Mouse (Mus musculus): ENCODE results near the gene Bicc1.

The Bicc1 gene

DNA sequence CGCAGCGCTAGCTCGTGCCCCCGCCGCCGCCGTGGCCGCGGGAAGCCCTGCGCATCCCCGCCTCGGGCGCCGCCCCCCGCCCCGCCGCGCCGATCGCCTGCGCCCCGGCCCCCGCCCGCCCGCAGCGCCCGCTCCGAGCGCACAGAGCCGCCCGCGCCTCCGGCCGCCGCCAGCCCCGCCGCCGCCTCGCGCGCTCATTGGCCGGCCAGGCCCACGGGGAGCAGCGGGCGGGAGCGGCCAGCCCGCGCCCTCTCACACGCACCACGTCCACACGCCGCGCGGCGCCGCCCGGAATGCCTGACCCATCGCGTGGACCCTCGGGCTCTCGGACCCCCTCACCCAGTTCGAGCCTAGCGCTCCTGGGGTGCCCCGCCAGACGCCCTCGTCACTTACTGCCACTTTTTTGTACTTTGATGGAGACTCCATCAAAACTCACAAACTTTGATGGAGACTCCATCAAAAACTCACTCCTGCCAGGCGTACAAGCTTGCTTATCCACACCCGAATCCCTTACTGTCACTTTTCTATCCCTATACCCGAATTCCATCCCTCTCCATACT, at the start of gene Bicc1:
Gene Bicc1, minus strand, starts transcription at position 25 of the 560 bp plus-strand sequence.
- no peak for DNase-seq (ENCODE audit: low read depth)

DNA sequence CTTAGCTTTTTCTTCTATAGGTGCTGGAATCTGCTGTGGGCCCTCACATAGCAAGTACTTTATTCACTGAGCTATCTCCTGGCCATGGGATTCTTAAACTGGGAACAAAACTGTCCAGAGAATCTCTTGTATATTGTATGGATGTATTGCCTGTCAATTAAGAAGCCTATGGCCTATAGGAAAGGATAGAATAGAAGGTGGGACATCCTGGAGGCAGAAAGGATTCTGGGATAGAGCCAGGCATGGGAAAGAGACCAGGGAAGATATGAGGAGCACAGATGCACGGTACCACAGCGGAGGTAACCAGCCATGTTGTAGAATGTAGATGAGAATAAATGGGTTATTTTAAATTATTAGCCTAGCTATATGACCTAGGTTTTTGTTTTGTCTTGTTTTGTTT, 42.0 kb upstream of the Bicc1 start:
- DNase-seq (ENCODE audit: low read depth) = no peak

DNA sequence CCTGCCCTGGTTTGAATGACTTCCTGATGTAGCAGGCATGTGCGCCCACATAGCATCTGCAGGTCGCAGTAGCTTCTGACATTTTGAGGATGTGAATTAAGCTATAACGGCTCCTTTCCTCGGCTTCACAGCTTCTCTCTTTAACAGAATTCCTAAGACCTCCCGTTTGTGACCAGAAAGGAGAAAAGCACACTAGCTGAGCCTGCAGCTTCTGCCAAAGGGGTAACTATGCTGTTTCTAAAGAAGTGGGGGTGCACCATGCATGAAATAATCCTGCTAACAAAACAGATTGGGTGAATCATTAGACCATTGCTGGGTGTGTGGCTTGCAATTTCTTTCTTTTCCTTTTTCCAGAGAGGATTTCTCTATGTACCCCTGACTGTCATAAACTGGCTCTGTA, 41.5 kb upstream of the Bicc1 start:
- no peak for DNase-seq (ENCODE audit: low read depth)

DNA sequence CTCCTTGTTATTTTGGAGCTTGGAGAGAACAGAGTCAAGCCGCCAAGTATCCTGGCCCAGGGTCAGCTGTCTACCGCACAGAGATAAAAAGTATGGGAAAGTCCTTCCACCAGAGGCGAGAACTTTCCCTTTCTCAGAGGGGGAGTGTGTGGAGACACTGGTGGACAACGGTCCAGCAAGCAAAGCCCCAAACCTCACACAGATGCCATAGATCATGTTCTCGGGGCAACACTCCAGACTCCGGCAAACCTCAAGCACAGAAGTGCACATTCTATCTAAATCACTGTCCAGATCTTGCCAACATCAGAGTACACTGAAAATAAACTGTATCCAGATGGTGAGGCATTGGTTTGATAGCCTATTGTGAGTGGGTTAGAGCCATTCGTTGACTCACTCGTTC, 39.2 kb upstream of the Bicc1 start:
- peak; percentile 96 for DNase-seq (ENCODE audit: low read depth)

DNA sequence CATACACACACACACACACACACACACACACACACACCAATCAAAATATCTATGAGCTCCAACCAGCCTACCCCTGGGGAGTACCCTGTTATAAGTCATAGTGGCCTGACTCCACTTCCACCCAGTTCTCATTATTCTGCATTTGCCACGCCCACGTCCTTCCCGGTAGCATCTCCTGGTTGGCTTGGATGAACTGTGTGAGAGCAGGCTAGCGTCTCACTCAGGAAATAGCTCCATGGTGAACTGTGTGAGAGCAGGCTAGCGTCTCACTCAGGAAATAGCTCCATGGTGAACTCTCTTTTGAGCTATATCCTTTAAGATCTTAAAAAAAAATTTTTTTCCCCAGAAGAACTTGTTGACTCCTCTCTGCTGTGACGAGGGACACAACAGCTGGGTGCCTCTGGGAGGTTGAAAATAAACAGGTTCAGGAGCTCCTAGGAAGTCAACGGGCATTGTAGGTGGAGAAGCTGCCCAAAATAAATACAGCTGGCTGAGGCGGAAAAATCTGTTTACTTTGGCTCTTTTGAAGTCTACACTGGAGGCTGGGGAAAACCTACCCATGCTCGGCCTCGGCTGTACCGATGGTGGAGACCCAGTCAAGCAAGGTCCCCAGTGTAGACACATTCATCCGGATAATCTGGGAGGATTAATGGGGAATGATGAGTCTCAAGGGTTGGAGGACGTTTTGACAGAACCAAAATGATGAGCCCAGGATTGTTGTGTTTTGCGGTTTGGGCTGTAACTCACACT, 37.7 kb upstream of the Bicc1 start:
- DNase-seq (ENCODE audit: low read depth) = no peak

DNA sequence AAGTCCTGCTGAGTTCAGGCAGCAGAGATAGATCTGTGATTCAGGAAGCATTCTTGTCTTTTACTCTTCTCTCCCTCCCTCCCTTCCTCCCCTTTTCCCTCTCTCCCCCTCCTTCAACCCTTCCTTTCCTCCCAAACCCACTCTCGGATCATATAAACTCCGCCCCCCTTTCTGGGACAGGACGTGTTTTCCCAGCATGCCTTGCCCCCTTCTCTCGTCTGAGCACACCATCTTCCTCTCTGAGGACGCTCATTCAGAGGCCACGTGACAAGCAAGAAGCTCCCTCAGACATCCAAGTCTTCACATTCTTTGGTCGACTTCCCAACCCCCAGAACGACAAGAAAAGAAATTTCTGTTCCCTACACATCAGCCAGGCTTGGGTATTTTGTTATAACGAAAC, 36.0 kb upstream of the Bicc1 start:
- DNase-seq (ENCODE audit: low read depth) = no peak

DNA sequence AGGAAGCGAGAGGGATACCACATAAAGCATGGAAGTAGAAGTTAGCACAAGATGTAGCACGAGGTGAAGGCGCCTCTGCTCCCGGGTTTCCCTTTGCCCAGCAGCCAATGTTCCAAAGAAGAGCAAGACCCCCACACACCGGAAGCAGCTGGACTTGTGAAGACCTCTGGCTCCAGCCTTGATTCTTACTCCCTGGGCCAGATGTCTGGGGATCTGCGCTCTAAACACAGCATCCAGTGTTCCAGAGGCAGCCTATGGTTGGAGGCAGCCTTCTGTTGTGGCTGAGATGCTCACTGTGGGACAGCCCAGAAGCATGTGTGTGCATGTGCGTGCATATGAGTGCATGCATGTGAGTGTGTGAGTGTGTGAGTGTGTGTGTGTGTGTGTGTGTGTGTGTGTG, 35.2 kb upstream of the Bicc1 start:
- no peak for DNase-seq (ENCODE audit: low read depth)

DNA sequence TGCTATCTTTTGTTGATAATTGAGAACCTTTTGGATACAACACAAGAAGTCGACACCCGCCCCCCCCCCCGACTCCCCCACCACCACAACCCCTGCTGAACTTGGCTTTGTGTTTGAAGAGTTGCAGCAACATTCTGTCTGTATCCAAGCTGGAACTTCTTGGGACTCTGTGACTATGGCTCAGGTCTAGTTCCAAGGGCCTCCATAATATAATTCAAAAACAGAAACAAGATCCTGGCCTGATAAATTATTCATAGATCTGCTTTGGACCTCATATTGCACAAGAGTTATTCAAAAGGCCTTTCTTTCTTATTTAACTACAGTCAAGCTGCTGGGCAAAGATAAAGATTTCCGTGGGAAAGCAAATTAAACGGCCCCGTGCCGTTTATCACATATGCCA, 33.8 kb upstream of the Bicc1 start:
- no peak for DNase-seq (ENCODE audit: low read depth)

DNA sequence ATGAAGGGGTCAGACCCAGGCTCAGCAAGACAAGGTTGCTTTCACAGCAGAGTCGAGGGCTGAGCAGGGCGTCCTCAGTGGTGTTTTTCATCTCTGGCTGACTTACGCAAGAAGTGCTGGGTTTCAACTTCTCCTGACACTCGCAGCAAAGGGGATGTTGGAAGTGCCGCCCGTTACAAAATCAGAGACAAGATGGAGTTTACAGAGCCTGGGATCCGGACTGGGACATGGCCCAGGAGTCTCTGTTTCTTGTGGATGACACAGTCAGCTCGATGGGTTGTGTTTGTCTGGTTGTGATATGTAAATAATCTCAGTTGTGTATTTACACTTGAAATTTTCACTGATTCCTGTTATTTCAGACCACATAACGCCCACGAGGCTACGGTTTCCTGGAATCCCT, 33.4 kb upstream of the Bicc1 start:
- peak; percentile 90 for DNase-seq (ENCODE audit: low read depth)

DNA sequence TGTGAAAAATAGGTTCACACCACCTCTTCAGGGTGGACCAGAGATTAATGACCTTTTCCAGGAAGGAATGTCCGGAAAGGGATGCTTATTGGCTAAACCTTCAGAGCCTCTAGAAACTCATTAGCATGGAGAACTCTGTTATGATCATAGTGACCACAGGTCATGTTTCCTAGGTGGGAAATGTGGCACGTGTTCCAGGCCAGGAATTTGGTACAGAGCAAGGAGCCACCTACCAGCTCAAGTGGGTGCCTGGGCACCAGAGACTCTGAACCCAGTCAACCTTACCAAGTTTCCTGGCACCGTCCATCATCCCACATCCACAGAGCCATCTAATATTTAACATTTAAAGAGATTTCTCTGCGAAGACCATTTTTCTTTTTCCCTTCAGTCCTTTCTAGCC, 29.2 kb upstream of the Bicc1 start:
- no peak for DNase-seq (ENCODE audit: low read depth)

DNA sequence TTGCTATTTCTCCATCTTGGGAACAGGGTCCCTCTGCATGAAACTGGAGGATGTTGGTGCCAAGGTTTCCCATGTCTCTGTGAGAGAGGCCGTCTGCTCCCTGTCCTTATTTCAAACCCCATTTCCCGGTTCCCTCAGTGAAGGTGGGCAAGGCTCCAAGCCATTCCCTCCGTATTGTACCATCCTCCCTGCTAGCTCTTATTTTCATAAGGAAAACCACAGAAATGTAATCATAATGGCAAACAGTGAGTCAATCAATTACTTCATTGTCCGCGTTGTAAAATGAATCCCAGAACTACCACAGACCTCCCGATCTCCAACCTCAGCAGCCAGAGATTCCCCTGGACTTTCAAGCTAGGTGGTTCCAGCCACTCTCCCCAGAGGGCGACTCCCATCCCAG, 25.6 kb upstream of the Bicc1 start:
- DNase-seq (ENCODE audit: low read depth) = peak; percentile 82

DNA sequence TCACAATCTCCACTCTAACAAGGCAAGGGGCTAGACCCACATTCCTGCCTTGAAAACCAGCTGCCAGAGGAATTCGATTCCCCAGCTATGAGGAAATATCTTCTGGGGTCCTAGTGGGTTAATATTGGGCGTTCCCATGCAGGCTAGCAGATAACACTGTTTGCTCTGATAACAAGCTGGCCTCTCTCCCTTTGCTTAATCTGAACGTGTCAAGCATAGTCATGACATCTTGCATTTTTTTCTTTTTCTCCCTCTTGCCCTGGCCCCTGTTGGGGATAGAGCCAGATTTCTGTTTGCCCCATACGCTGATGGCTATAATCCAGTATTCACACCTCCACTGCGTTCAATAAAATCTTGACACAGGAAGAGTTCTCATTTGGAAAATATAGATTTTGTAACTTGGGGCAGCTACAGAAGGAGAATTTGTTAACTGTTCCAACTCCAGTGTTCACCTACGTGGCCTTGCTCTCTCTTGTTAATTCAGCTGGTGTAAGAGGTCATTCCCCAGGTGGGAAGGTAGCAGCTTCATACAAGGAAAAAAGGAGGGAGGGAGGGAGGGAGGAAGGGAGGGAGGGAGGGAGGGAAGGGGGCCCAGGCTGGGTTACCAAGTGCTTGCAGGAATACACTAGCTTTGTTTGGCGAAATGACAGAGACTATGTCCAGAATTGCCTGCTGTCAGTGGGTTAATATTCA, 24.0 kb upstream of the Bicc1 start:
- DNase-seq (ENCODE audit: low read depth) = no peak

DNA sequence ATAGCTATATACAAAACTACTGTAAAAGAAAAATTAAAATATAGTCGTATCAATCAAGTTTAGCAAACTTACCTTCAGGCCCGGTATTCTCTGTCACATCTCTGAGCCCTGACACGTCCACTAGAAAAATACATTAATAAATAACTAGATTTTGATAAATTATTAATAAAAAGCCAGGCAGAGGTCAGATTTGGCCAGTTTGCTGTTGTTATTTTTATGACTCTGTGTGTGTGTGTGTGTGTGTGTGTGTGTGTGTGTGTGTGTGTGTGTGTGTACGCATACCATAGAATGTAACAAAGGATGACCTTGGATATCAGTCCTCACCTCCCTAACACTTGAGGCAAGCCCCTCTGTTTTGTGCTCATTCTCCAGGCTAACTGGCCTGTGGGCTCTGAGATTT, 22.4 kb upstream of the Bicc1 start:
- DNase-seq (ENCODE audit: low read depth) = no peak

DNA sequence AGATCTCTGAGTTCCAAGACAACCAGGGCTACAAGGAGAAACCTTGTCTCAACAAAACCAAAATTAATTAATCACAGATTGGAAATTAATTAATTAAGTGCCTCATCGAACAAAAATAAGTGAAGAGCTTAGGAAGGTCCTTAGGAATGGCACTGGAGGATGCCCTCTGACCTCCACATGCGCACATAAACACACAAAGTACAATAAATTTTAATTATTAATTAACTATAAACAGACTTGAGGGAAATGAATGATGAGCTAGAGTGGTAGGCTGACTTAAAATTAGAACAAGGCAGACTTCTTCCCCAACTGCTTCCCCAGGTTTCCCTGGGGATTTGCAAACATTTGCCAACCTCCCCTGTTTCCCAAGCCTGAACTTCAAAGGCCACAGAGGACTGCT, 21.6 kb upstream of the Bicc1 start:
- no peak for DNase-seq (ENCODE audit: low read depth)

DNA sequence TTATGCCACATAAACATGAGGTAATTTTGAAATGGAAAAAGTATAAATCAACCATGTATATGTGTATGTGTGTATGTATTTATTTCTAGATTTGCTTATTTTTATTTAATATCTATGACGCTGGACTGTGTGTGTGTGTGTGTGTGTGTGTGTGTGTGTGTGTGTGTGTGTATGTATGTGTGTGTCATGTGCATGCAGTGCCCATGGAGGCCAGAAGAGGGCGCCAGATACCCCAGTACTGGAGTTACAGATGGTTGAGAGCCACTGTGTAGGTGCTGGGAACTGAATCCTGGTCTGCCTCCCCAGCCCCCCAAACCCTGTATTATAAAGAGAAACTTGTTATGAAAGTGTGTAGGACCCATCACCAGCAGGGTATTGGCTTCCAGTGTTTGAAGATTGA, 20.6 kb upstream of the Bicc1 start:
- no peak for DNase-seq (ENCODE audit: low read depth)

DNA sequence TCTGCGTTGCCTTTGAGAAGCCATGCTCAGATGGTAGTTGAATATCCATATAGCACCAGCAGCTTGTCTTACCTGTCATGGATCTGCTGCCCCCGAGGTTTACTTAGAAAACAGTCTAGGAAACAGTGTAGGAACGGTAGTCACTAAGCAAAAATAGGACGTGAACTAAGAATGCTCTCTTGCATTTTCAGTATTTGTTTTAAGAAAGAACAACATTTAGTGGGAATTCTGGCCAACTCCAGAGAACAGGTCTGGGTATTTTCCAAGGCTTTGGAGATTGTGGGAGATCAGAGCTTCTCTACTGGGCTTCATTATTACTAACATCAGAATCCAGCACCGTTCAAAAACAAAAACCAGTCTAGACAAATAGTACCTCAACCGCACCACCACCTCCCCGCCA, 17.7 kb upstream of the Bicc1 start:
- no peak for DNase-seq (ENCODE audit: low read depth)

DNA sequence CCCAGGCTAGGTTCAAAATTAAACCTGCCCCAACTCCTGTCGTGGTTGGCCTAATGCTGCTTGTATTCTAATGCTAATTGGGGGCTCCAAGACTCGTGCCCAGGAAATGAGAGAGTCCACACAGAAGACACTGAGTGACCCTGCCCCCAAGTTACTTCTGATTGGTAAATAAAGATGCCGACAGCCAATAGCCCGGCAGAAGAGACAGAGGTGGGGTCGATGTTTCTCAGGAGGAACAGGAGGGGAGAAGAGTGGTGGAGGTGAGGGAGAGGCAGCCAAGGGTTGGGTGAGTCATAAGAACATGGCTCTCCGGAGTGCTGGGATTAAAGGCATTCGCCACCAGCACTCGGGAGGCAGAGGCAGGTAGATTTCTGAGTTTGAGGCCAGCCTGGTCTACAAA, 16.8 kb upstream of the Bicc1 start:
- no peak for DNase-seq (ENCODE audit: low read depth)

DNA sequence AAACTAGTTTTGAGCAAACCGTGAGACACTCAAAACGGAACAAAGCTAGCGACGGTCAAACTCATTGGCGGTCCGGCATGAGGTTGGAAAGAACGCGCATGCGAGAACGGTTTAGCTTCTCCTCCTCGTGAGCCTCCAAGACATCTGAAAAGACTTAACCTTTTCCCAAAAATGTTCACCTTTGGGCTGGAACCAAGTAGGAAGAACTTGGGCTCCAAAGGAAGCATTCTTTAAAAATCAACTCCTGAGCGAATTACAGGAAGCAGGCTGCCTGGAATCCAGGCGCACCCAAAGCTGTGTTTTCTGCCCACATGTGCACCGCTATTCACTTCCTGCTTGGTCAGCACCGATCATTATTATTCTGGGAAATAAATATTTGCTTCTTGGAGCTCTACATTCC, 15.8 kb upstream of the Bicc1 start:
- peak; percentile 86 for DNase-seq (ENCODE audit: low read depth)

DNA sequence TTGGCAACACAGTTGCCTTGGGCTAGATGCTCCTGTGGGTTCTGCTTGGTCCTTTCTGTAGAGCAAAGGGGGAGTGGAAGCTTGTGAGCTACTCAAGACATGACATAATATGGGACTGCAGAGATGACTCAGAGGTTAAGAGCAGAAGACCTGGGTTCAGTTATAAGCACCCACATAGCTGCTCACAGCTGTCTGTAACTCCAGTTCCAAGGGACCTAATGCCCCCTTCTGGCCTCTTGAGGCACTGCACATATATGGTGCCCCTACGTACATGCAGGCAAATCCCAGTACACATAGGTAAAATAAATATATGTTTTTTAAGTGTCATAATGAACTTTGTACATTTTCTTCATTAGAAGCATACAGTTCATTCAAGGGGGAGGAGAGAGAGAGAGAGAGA, 11.9 kb upstream of the Bicc1 start:
- DNase-seq (ENCODE audit: low read depth) = no peak

DNA sequence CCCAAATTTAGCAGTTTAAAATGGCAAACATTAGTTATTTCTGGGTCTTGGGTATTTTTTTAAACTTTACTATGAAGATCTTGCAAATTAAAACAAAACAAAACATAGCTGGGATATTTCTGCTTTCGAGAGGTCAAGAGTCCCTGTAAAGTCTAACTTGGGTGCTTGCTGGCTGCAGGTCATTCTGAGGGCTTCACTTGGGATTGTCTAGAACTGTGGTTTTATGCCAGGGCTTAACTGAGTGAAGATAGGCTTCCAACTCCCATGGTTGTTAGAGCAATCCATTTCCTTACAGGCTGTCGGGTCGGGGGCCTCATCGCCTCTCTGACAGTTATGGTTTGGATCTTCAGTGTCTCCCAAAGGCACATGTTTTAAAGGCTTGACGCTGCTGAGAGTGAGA, 11.3 kb upstream of the Bicc1 start:
- no peak for DNase-seq (ENCODE audit: low read depth)

DNA sequence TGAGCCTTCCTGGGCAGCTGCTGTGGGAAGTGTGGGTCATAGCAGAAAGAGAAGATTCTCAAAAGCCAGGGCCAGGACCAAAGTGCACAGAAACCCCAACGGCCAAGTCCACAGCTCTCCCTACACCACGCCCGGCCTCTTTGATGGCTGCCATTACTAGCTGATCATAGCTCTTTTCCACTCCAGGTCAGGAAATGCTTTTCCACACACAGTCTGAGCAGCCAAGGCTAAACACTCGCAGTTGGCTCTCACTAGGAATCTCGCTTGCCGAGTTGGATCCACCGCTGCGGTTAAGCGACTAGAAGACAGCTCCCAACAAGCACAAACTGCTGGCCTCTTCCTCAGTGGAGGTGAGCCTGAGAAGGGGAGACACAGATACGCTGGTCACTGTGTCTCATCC, 10.3 kb upstream of the Bicc1 start:
- peak; percentile 83 for DNase-seq (ENCODE audit: low read depth)

DNA sequence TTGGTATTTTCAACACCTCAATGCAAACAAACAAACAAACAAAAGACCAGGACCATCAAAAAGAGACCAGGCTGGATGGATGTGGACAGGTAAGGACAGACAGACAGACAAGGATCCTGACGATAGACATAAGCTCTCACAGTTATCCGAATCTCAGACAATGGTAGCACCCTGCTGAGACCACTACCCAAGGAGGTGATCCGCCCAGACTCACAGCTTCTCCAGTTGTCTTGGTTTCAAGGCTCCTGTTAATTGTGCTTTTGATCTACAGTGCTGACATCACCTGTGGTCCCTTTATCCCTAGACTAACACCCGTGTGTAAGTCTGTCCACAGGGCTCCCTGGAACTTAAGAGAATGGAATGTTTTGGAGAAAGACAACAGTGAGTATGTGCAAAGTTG, 9.7 kb upstream of the Bicc1 start:
- no peak for DNase-seq (ENCODE audit: low read depth)

DNA sequence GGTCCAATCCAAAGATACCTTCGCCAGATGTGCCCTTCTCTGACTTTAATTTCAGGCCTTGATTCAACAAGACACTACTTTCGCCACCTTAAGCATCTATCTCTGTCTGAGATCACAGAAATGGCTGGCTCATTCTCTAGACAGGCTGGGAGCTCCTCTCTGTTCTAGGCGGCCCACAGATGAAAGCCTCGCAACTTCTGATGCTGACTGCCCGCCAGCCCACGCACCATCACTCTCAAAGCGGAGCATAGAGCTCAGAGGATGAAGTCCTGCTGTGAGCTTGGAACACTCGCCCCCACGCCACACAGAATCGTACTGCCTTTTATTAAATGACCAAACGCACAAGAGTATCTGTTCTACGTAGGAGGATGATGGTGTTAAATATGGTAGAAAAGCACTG, 949 bp upstream of the Bicc1 start:
- DNase-seq (ENCODE audit: low read depth) = no peak
